Mouse (Mus musculus): ENCODE results near the gene Gm4869.

GRCm38 (mm10) chr5:140514799-140515486 lies 69.5 kb downstream of the Gm4869 start:
- no peak for TF ChIP-seq TAL1 (IDR thresholded peaks at IDR 0.05; ENCODE audit: low read length)
- TF ChIP-seq GATA1 (IDR thresholded peaks at IDR 0.05; ENCODE audit: low read length): no peak
